Mouse (Mus musculus) cerebellum, adult 2 months (tissue): ENCODE data around the gene Thnsl1. TPM values are rescaled to one million over a fixed set of nuclear protein-coding genes. Genes with fewer than 3 reads are reported as not detected.
"Not testable (repeated sequence)": the region's sequence is repeated elsewhere in the genome, so short reads cannot be mapped to it uniquely, and the experiment has no call there.

ENCODE experiments used
- DNase-seq, 2 experiments: peaks; one replicate each; pipeline ENCODE4 v3.0.0; 2021
- H3K27ac ChIP-seq: fragments of 200-500 bp; 2 replicates; pipeline ENCODE4 v1.5.1; 2012; ENCODE audit warnings: low read length, control low read depth, inconsistent platforms; ENCODE audit not compliant: insufficient read depth
- H3K27me3 ChIP-seq: fragments of 200-500 bp; 2 replicates; pipeline ENCODE4 v1.6.1; 2012; ENCODE audit warnings: inconsistent platforms, mild to moderate bottlenecking, low read length, moderate library complexity; ENCODE audit not compliant: control insufficient read depth, insufficient read depth
- H3K4me1 ChIP-seq: fragments of 200-500 bp; 2 replicates; pipeline ENCODE4 v1.6.1; 2011; ENCODE audit warnings: low read length; ENCODE audit not compliant: control insufficient read depth, insufficient read depth
- H3K4me3 ChIP-seq: fragments of 200-500 bp; replicated peaks from 2 replicates; pipeline ENCODE3; 2011; ENCODE audit warnings: mild to moderate bottlenecking, low read depth, low read length, control low read depth; ENCODE audit not compliant: insufficient read depth
- CTCF ChIP-seq: fragments of 200-500 bp; IDR thresholded peaks from 2 replicates; pipeline ENCODE4 v1.5.1; 2011; ENCODE audit warnings: low read depth, mild to moderate bottlenecking, control low read depth, low read length, moderate library complexity, borderline replicate concordance; ENCODE audit not compliant: insufficient read depth
- POLR2A ChIP-seq: fragments of 200-500 bp; IDR thresholded peaks from 2 replicates; pipeline ENCODE4 v1.6.1; 2011; ENCODE audit warnings: low read length, control low read depth, borderline replicate concordance; ENCODE audit not compliant: insufficient read depth
- WGBS: fragments of 180-500 bp; shearing (Covaris S2); methylation state at CpG from one replicate; pipeline ENCODE4 v1.1.7; 2018; 5-methylcytosine and 5-hydroxymethylcytosine counted together
- polyA plus RNA-seq: library from polyadenylated mRNA; depleted of rRNA; stranded (reverse); fragments of >200 nt; gene quantifications from 2 replicates; pipeline ENCODE4 v1.2.3, GENCODE M21; 2012

Thnsl1 gene
- polyA plus RNA-seq, 1 experiment, result 11.5 TPM

- Histone ChIP-seq H3K27me3 (no peaks in the 10 kb centered on the region), H3K4me1 (no peaks in the 10 kb centered on the region), H3K4me3 (no peak overlapping the region), H3K27ac (no peak overlapping the region)
- DNase-seq, result no peak
- 94% methylated on average over 9 of the region's 9 CpGs for WGBS
- TF ChIP-seq POLR2A, result no peak
- TF ChIP-seq CTCF, result no peak
Observed at GRCm38 (mm10) chr2:21222453-21223384, 17.2 kb downstream of the Thnsl1 start.

GRCm38 (mm10) chr2:21230276-21230675, 24.8 kb downstream of the Thnsl1 start:
- 84% methylated on average over 2 of the region's 2 CpGs for WGBS
- no peak for DNase-seq
- TF ChIP-seq POLR2A, result no peak
- no peak for TF ChIP-seq CTCF
- H3K4me1 ChIP-seq, result no peaks in the 10 kb centered on the region
- no peak overlapping the region for H3K4me3 ChIP-seq
- no peaks in the 10 kb centered on the region for H3K27me3 ChIP-seq
- no peak overlapping the region for H3K27ac ChIP-seq

- no peaks in the 10 kb centered on the region for H3K27me3 ChIP-seq
- TF ChIP-seq POLR2A (no peak), CTCF (no peak)
Observed at GRCm38 (mm10) chr2:21231147-21231546, 25.6 kb downstream of the Thnsl1 start.

GRCm38 (mm10) chr2:21234871-21235648, 29.5 kb downstream of the Thnsl1 start:
- DNase-seq, result peak; percentile 73 to 89
- Histone ChIP-seq H3K4me3 (no peak overlapping the region), H3K27me3 (no peaks in the 10 kb centered on the region), H3K27ac (no peak overlapping the region), H3K4me1 (no peaks in the 10 kb centered on the region)
- 56% methylated on average over 9 of the region's 9 CpGs for WGBS
- no peak for TF ChIP-seq POLR2A
- no peak for TF ChIP-seq CTCF

More at GRCm38 (mm10) chr2:21231147-21231546, 25.6 kb downstream of the Thnsl1 start:
- Histone ChIP-seq H3K27ac (no peak overlapping the region), H3K4me1 (no peaks in the 10 kb centered on the region), H3K4me3 (no peak overlapping the region)
- WGBS, result 87% methylated on average over 3 of the region's 3 CpGs
- DNase-seq, result no peak

GRCm38 (mm10) chr2:21235844-21236386, 30.4 kb downstream of the Thnsl1 start:
- Histone ChIP-seq H3K27me3 (no peaks in the 10 kb centered on the region), H3K4me1 (no peaks in the 10 kb centered on the region), H3K4me3 (no peak overlapping the region), H3K27ac (no peak overlapping the region)
- 97% methylated on average over 4 of the region's 4 CpGs for WGBS
- no peak for DNase-seq
- TF ChIP-seq POLR2A (no peak), CTCF (no peak)

GRCm38 (mm10) chr2:21236846-21237245, 31.3 kb downstream of the Thnsl1 start:
- Histone ChIP-seq H3K27me3 (no peaks in the 10 kb centered on the region), H3K4me1 (no peaks in the 10 kb centered on the region), H3K27ac (no peak overlapping the region), H3K4me3 (no peak overlapping the region)
- peak; percentile 37 to 49 for DNase-seq
- no peak for TF ChIP-seq CTCF
- no peak for TF ChIP-seq POLR2A
- WGBS, result 15% methylated on average over 5 of the region's 5 CpGs

- not testable (repeated sequence) for H3K27me3 ChIP-seq, H3K4me1 ChIP-seq, DNase-seq, H3K4me3 ChIP-seq, H3K27ac ChIP-seq
- 79% methylated on average over 4 of the region's 6 CpGs for WGBS
Observed at GRCm38 (mm10) chr2:21244104-21244503, 38.6 kb downstream of the Thnsl1 start.
